Mouse (Mus musculus) E14TG2a.4 (cell line): ENCODE measurements around the gene Pik3r6.
A peak's percentile ranks its signal among the peaks of the same experiment; 100 is the strongest.

Experiments
- H3K27me3 ChIP-seq: 2 replicates; pipeline ENCODE4 v1.6.1; 2014; ENCODE audit warnings: low read length, control low read depth; ENCODE audit not compliant: insufficient read depth
- H3K36me3 ChIP-seq: 2 replicates; pipeline ENCODE4 v1.6.1; 2014; ENCODE audit warnings: low read length, control low read depth; ENCODE audit not compliant: insufficient read depth
- H3K4me1 ChIP-seq: replicated peaks from 2 replicates; pipeline ENCODE4 v1.6.1; 2014; ENCODE audit warnings: low read depth, low read length, control low read depth
- H3K4me3 ChIP-seq: replicated peaks from 2 replicates; pipeline ENCODE4 v1.5.1; 2014; ENCODE audit warnings: mild to moderate bottlenecking, low read length
- H3K9me3 ChIP-seq: 2 replicates; pipeline ENCODE4 v1.6.1; 2014; ENCODE audit warnings: low read length, control low read depth
- CTCF ChIP-seq: conservative IDR thresholded peaks from 2 replicates; pipeline ENCODE4 v1.5.1; 2014; ENCODE audit warnings: low read length
- NANOG ChIP-seq: IDR thresholded peaks from 2 replicates; pipeline ENCODE4 v1.6.1; 2014; ENCODE audit warnings: borderline replicate concordance, low read length, mixed read lengths
- POU5F1 ChIP-seq: IDR thresholded peaks from 2 replicates; pipeline ENCODE4 v1.6.1; 2014; ENCODE audit warnings: low read length, borderline replicate concordance

The Pik3r6 gene

DNA sequence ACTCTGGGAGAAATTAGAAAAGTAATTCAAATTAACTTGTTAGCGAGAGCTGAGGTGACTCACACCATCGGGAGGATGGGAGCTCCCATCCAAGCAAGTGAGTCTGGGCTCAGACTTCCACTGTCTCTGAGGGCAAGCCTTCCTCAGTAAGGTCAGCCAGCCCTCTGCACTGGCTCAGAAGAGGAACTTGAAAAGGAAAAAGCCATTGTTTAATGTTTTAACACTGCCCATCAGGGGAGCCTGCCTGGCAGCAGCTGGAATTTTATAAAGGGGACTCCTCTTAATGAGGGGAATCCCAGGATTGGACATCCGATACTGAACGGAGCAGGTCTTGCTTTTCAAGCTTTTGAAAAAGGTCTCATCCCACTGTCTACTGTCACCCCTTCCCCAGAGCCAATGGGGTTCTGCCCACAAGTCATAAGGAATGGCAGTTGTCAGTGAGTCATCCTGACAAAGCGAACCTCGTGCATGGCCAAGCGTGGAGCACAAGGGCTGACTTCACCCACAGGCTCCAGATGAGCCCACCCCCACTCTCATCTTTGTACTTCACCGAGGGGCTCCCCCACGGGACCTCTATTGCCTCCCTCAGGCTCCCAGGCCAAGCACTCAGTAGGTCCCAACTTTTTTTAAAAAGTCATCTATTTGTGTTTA lies 34.7 kb upstream of the Pik3r6 start:
- H3K4me1 ChIP-seq = no peaks in the 10 kb centered on the region
- no peaks in the 10 kb centered on the region for H3K36me3 ChIP-seq
- peaks cover 27% of the 10 kb centered on the region for H3K27me3 ChIP-seq
- H3K9me3 ChIP-seq = no peaks in the 10 kb centered on the region
- no peak for TF ChIP-seq CTCF
- TF ChIP-seq NANOG = no peak
- no peak for TF ChIP-seq POU5F1
- no peak overlapping the region for H3K4me3 ChIP-seq

DNA sequence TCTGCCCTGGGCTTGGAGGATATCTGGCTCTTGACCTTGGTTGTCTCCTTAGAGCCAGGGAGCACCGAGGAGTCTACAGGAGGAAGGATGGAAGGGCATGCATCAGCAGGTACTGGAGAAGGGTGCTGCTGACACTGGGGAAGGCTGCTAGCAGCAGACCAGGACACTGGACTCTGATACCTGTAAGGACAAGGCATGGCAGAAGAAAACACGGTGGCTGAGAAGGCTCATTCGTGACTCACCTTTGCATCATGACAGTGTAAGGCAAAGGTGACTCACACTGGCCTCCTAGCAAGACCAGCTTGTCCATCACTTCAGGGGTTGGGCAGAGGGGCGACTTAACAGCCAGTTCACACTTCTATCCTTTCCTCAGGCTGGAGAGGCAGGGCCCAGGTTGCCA lies 33.9 kb upstream of the Pik3r6 start:
- Histone ChIP-seq H3K27me3 (peaks cover 35% of the 10 kb centered on the region), H3K9me3 (no peaks in the 10 kb centered on the region), H3K4me1 (no peaks in the 10 kb centered on the region), H3K4me3 (no peak overlapping the region), H3K36me3 (no peaks in the 10 kb centered on the region)
- TF ChIP-seq POU5F1 = no peak

DNA sequence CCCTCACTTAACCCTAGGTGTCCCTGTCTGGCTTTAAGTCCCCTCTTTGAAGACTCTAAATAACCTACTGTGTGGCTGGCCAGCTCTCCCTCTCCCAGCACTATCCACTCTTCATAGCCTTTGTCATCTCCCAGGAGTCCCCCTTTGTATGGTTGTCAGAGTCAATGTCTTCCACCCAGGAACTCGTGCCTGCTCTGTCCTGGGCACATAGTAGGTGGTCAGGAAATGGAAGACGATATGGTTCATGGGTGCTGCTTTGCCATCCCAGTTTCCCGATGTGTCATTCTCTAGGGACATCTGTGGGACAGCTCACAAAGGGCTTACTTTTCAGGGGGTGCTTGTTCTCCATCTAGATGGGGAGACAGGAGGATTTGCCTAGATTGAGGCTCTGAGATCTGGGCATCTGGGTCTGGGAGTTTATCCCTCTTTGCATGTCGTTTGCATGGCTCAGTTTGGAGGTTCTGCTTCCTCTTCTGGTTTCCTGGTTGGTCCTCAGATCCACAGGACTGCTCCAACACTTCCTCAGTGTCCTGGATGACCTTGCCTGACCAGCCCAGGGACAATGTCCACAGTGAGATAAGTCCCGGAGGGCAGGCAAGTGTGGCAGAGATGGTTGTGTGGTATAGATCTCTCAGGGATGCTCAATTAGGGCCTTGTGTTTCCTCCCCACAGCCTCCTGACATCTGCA lies 30.5 kb upstream of the Pik3r6 start:
- H3K4me1 ChIP-seq = no peaks in the 10 kb centered on the region
- H3K9me3 ChIP-seq = no peaks in the 10 kb centered on the region
- no peak overlapping the region for H3K4me3 ChIP-seq
- no peaks in the 10 kb centered on the region for H3K36me3 ChIP-seq
- TF ChIP-seq NANOG (no peak), CTCF (no peak), POU5F1 (no peak)
- H3K27me3 ChIP-seq = peaks cover 42% of the 10 kb centered on the region

DNA sequence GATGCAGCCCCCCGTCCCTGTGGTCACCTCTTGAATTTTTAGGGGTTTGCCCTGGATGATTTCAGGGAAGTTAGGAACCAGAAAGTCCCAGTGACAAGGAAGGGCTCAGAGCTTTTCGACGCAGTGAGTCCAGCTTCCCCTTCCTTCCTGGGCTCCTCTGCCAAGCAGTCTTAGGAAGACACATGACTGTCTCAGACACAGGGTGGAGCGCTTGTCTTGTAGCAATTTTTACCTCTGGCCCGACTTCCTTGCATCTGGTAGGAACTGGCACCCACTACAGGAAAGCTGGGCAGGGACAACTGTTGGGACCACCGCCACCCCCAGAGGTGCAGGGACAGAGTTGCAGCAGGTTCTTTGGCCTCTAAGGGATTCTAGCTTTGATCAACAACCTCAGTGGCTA lies 28.2 kb upstream of the Pik3r6 start:
- Histone ChIP-seq H3K4me3 (no peak overlapping the region), H3K27me3 (peaks cover 43% of the 10 kb centered on the region), H3K9me3 (no peaks in the 10 kb centered on the region), H3K4me1 (no peaks in the 10 kb centered on the region), H3K36me3 (no peaks in the 10 kb centered on the region)
- no peak for TF ChIP-seq NANOG

DNA sequence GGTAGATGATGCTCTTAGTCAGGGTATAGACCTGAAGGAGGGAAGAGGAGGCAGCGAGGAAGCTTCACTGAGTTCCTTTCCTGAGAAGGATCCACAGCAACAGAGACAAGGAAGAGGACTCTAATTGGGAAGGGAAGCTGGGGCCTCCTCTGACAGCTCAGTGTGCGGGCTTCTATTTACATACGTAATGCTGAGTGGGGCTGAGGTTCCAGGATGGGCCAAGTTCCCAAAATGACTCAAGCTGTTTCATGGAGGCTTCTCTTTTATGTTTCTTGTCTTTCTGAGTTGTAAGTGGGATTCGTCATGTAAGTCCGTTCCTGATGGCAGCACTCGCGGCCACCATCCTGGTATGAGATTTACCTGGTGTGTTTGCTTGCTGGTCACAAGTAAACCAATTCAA lies 27.1 kb upstream of the Pik3r6 start:
- Histone ChIP-seq H3K4me3 (no peak overlapping the region), H3K9me3 (peaks cover 3% of the 10 kb centered on the region; the same call in 1 of the 2 replicates), H3K36me3 (no peaks in the 10 kb centered on the region), H3K27me3 (peaks cover 42% of the 10 kb centered on the region), H3K4me1 (no peaks in the 10 kb centered on the region)
- no peak for TF ChIP-seq NANOG
- TF ChIP-seq CTCF = no peak
- TF ChIP-seq POU5F1 = no peak

DNA sequence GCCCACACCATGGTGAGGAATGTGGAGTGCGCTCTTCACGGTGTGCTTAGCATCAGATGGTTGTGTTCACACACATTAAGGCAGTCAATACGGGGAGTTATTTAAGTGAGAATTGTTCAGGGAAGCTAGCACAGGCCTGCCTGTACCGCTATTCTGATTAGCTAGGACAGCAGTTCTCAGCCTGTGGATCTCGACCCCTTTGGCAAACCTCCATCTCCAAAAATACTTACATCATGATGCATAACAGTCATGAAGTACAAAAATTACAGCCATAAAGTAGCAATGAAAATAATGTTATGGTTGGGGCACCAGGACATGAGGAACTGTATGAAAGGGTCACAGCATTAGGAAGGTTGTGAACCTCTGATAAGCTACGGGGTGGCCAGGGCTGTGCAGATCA lies 25.2 kb upstream of the Pik3r6 start:
- no peak for TF ChIP-seq NANOG
- no peak for TF ChIP-seq CTCF
- TF ChIP-seq POU5F1 = no peak
- H3K36me3 ChIP-seq = no peaks in the 10 kb centered on the region
- no peaks in the 10 kb centered on the region for H3K4me1 ChIP-seq
- H3K9me3 ChIP-seq = peaks cover 3% of the 10 kb centered on the region; the same call in 1 of the 2 replicates
- H3K27me3 ChIP-seq = peaks cover 24% of the 10 kb centered on the region
- no peak overlapping the region for H3K4me3 ChIP-seq

DNA sequence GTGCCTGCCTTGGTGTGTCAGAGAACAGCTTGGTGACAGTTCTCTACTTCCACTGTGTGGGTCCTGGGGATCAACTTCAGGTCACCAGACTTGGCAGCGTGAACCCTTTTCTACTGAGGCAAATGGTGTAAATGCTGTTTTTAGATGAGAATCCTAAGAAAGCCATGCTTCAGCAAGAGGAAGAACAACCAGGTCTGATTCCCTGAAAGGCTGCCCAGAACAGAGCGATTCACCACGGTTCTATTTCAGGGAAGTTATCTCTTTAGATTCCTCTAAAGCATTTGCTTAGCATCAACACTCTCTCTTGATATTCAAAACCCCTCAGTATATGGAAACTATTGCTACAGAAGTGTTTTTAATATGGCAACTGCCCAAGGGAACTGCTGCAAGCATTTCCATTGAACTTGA lies 24.2 kb upstream of the Pik3r6 start:
- no peak for TF ChIP-seq NANOG
- Histone ChIP-seq H3K9me3 (peaks cover 3% of the 10 kb centered on the region; the same call in 1 of the 2 replicates), H3K27me3 (peaks cover 15% of the 10 kb centered on the region), H3K4me1 (no peaks in the 10 kb centered on the region), H3K36me3 (no peaks in the 10 kb centered on the region), H3K4me3 (no peak overlapping the region)

DNA sequence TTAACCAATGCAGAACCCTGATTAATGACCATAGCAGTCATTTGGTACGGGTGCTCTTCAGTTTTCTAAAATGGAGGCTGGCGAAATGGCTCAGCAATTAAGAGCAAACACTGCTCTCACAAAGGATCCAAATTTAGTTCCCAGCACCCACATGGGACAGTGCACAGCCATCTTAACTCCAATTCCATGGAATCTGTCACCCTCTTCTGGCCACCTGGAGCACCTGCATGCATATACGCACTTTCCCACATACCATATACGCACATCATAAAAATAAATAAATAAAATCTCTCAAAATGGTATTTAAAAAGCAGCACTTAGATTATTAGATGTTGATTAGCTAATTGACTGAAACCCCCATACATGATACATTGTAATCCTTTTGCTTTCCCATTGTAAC lies 22.2 kb upstream of the Pik3r6 start:
- Histone ChIP-seq H3K4me3 (no peak overlapping the region), H3K4me1 (peaks cover 6% of the 10 kb centered on the region; the same call in 1 of the 2 replicates), H3K36me3 (no peaks in the 10 kb centered on the region), H3K27me3 (peaks cover 2% of the 10 kb centered on the region; the same call in 1 of the 2 replicates), H3K9me3 (peaks cover 3% of the 10 kb centered on the region; the same call in 1 of the 2 replicates)
- TF ChIP-seq CTCF (peak; percentile 53), POU5F1 (no peak)

DNA sequence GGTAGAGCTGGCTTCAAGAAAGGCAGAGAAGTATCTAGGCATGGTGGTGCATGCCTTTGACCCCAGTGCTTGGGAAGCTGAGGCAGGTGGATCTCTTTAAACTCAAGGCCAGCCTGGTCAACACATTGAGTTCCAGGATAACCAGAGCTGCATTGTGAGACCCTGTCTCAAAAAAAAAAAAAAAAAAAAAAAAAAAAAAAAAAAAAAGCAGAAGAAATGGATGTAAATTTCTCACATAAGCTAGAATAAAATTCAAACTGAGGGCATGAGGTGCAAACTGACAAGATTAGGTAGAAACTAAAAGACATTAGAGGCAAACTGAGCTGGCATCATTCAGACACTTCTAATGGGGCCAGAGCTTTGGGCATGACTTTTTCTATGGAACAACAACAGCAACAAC lies 20.8 kb upstream of the Pik3r6 start:
- TF ChIP-seq CTCF (no peak), NANOG (no peak), POU5F1 (no peak)
- Histone ChIP-seq H3K4me1 (peaks cover 6% of the 10 kb centered on the region; the same call in 1 of the 2 replicates), H3K27me3 (peaks cover 2% of the 10 kb centered on the region; the same call in 1 of the 2 replicates), H3K4me3 (no peak overlapping the region), H3K36me3 (no peaks in the 10 kb centered on the region), H3K9me3 (peaks cover 3% of the 10 kb centered on the region; the same call in 1 of the 2 replicates)
